Mouse (Mus musculus): ENCODE data around the gene Cage1. TPM values are rescaled to one million over a fixed set of nuclear protein-coding genes. Genes with fewer than 3 reads are reported as not detected.

Cage1 gene
- total and polyA plus RNA-seq, 2 experiments from 2014 or later: 0.99 to 1.2 TPM

- ATAC-seq (ENCODE audit: insufficient read depth, low read depth) (no peak), DNase-seq (ENCODE audit: low spot score) (no peak)
- H3K4me1 ChIP-seq (ENCODE audit: control insufficient read depth, insufficient read depth): peaks cover 14% of the 10 kb centered on the region
- H3K36me3 ChIP-seq (replicated peaks; ENCODE audit: control insufficient read depth, insufficient read depth, low read length): no peaks in the 10 kb centered on the region
- no peak overlapping the region for H3K27ac ChIP-seq (ENCODE audit: low read depth)
- no peak overlapping the region for H3K4me2 ChIP-seq (ENCODE audit: low read depth, low read length)
- no peaks in the 10 kb centered on the region for H3K9me3 ChIP-seq (replicated peaks; ENCODE audit: control insufficient read depth, low read length)
- H3K4me3 ChIP-seq (ENCODE audit: low read depth, low read length): no peak overlapping the region
- no peak overlapping the region for H3K9ac ChIP-seq (replicated peaks; ENCODE audit: low read depth, low read length)
- no peak for TF ChIP-seq CTCF (IDR thresholded peaks at IDR 0.05; ENCODE audit: low read depth)
- no peak for TF ChIP-seq EP300 (IDR thresholded peaks at IDR 0.05; ENCODE audit: low read depth)
- H3K27me3 ChIP-seq (ENCODE audit: control insufficient read depth, insufficient read depth, low read length): no peaks in the 10 kb centered on the region
- WGBS: 58% methylated on average over 6 of the region's 6 CpGs
These were observed 42.0 kb upstream of the Cage1 start for GRCm38 (mm10) chr13:38078836-38079235.

- Histone ChIP-seq H3K9me3 (replicated peaks; ENCODE audit: control insufficient read depth, low read length) (no peaks in the 10 kb centered on the region), H3K4me1 (ENCODE audit: control insufficient read depth, insufficient read depth) (peaks cover 10% of the 10 kb centered on the region; the same call in 1 of the 2 replicates), H3K9ac (replicated peaks; ENCODE audit: low read depth, low read length) (no peak overlapping the region), H3K27ac (ENCODE audit: low read depth) (no peak overlapping the region), H3K27me3 (ENCODE audit: control insufficient read depth, insufficient read depth, low read length) (no peaks in the 10 kb centered on the region), H3K4me3 (ENCODE audit: low read depth, low read length) (no peak overlapping the region), H3K36me3 (replicated peaks; ENCODE audit: control insufficient read depth, insufficient read depth, low read length) (no peaks in the 10 kb centered on the region), H3K4me2 (ENCODE audit: low read depth, low read length) (no peak overlapping the region)
- ATAC-seq (ENCODE audit: insufficient read depth, low read depth) (no peak), DNase-seq (ENCODE audit: low spot score) (no peak)
- TF ChIP-seq EP300 (IDR thresholded peaks at IDR 0.05; ENCODE audit: low read depth) (no peak), CTCF (IDR thresholded peaks at IDR 0.05; ENCODE audit: low read depth) (no peak)
- 36% methylated on average over 11 of the region's 11 CpGs for WGBS
These were observed 40.2 kb upstream of the Cage1 start for GRCm38 (mm10) chr13:38077113-38077512.

GRCm38 (mm10) chr13:38074404-38074803 is 37.5 kb upstream of the Cage1 start:
- Histone ChIP-seq H3K4me3 (ENCODE audit: low read depth, low read length) (no peak overlapping the region), H3K4me2 (ENCODE audit: low read depth, low read length) (no peak overlapping the region), H3K27me3 (ENCODE audit: control insufficient read depth, insufficient read depth, low read length) (no peaks in the 10 kb centered on the region), H3K9me3 (replicated peaks; ENCODE audit: control insufficient read depth, low read length) (no peaks in the 10 kb centered on the region), H3K9ac (replicated peaks; ENCODE audit: low read depth, low read length) (no peak overlapping the region), H3K36me3 (replicated peaks; ENCODE audit: control insufficient read depth, insufficient read depth, low read length) (no peaks in the 10 kb centered on the region), H3K4me1 (ENCODE audit: control insufficient read depth, insufficient read depth) (peaks cover 21% of the 10 kb centered on the region), H3K27ac (ENCODE audit: low read depth) (peak overlapping the region; percentile 51; the same call in 1 of the 2 replicates)
- ATAC-seq (ENCODE audit: insufficient read depth, low read depth): peak; percentile 53; the same call in 1 of the 2 replicates
- 13% methylated on average over 5 of the region's 5 CpGs for WGBS
- no peak for TF ChIP-seq CTCF (IDR thresholded peaks at IDR 0.05; ENCODE audit: low read depth)
- no peak for TF ChIP-seq EP300 (IDR thresholded peaks at IDR 0.05; ENCODE audit: low read depth)
- DNase-seq (ENCODE audit: low spot score): no peak

GRCm38 (mm10) chr13:38073374-38074307 is 36.8 kb upstream of the Cage1 start:
- no peak for TF ChIP-seq EP300 (IDR thresholded peaks at IDR 0.05; ENCODE audit: low read depth)
- no peak for TF ChIP-seq CTCF (IDR thresholded peaks at IDR 0.05; ENCODE audit: low read depth)
- Histone ChIP-seq H3K27ac (ENCODE audit: low read depth) (peak overlapping the region; percentile 51), H3K9me3 (replicated peaks; ENCODE audit: control insufficient read depth, low read length) (no peaks in the 10 kb centered on the region), H3K4me1 (ENCODE audit: control insufficient read depth, insufficient read depth) (peaks cover 21% of the 10 kb centered on the region), H3K36me3 (replicated peaks; ENCODE audit: control insufficient read depth, insufficient read depth, low read length) (no peaks in the 10 kb centered on the region), H3K4me3 (ENCODE audit: low read depth, low read length) (no peak overlapping the region), H3K9ac (replicated peaks; ENCODE audit: low read depth, low read length) (no peak overlapping the region), H3K4me2 (ENCODE audit: low read depth, low read length) (no peak overlapping the region), H3K27me3 (ENCODE audit: control insufficient read depth, insufficient read depth, low read length) (no peaks in the 10 kb centered on the region)
- ATAC-seq (ENCODE audit: insufficient read depth, low read depth) (peak; percentile 60), DNase-seq (ENCODE audit: low spot score) (peak; percentile 29)
- 63% methylated on average over 18 of the region's 18 CpGs for WGBS

GRCm38 (mm10) chr13:38070945-38071344 is 34.1 kb upstream of the Cage1 start:
- peak; percentile 24; the same call in 1 of the 2 replicates for ATAC-seq (ENCODE audit: insufficient read depth, low read depth)
- H3K4me2 ChIP-seq (ENCODE audit: low read depth, low read length): no peak overlapping the region
- H3K27ac ChIP-seq (ENCODE audit: low read depth): no peak overlapping the region
- peaks cover 21% of the 10 kb centered on the region for H3K4me1 ChIP-seq (ENCODE audit: control insufficient read depth, insufficient read depth)
- H3K4me3 ChIP-seq (ENCODE audit: low read depth, low read length): no peak overlapping the region
- peak; percentile 55 for DNase-seq (ENCODE audit: low spot score)
- no peaks in the 10 kb centered on the region for H3K27me3 ChIP-seq (ENCODE audit: control insufficient read depth, insufficient read depth, low read length)
- 10% methylated on average over 4 of the region's 4 CpGs for WGBS
- H3K9ac ChIP-seq (replicated peaks; ENCODE audit: low read depth, low read length): no peak overlapping the region
- H3K9me3 ChIP-seq (replicated peaks; ENCODE audit: control insufficient read depth, low read length): no peaks in the 10 kb centered on the region
- H3K36me3 ChIP-seq (replicated peaks; ENCODE audit: control insufficient read depth, insufficient read depth, low read length): no peaks in the 10 kb centered on the region
- TF ChIP-seq EP300 (IDR thresholded peaks at IDR 0.05; ENCODE audit: low read depth) (no peak), CTCF (IDR thresholded peaks at IDR 0.05; ENCODE audit: low read depth) (no peak)
